Mouse (Mus musculus): Measurements from ENCODE around the gene Pcnt. TPM values are rescaled to one million over a fixed set of nuclear protein-coding genes. Genes with fewer than 3 reads are reported as not detected.

Pcnt gene
- 10.9 and 12.4 TPM in 2 replicates for polyA plus RNA-seq (2015; fragmentation: Nextera tagmentation; extraction: Ambion mirVana)

DNA sequence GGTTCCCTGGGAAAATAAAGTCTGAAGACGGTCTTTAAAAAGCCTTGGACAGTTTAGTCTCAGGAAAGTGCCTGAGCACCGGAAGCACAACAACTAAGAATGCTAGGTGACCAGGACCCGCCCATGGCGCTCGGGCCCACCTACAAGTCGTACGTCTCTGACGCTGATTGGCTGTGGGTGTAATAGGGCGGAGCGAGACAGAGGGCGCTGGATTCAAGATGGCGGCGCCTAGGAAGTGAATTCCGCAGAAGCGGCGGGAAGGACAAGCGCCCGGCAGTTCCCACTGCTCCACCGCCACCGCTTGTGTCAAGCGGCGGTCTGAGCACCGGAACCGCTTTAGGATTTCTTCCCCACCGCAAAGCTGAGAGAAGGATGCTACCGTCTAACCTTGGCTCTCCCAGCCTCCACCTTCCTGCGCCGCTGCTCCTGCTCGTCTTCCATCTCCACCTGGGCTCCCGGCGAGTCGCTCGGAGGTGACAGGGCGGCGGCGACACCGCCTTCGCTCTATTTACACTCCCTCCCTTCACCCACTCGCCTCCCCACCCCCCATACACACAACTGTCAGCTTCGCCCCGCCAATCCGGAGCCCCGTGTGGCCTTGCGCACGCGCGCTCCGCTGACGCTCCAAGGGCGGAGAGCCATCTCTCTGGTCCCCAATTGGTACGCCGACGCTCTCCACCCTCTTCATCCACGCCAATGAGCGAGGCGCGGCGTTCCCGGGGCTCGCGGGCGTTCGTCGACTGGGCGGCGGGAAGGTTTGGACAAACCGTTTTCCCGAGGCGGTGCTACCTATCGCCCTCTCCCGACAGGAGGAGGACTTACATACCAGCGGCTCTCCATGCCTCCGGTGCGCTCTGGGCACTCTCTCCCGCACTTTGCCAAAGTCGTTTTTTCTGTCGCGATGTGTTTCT is at the start of gene Pcnt:
TSS of gene Pcnt (minus strand) at position 609 of the 911 bp plus-strand sequence.
- Histone ChIP-seq H3K36me3 (ENCODE audit: control insufficient read depth, insufficient read depth, low read length) (0 out of 2 replicates have a peak, but pooled peaks cover 3% of the 10 kb centered on the region), H3K27ac (ENCODE audit: low read length) (peak within 1 kb of the TSS; percentile 99), H3K9ac (ENCODE audit: low read length) (peak within 1 kb of the TSS; percentile 93), H3K4me3 (replicated peaks; ENCODE audit: low read length) (peak within 1 kb of the TSS; percentile 99), H3K4me1 (ENCODE audit: control insufficient read depth, insufficient read depth, low read length) (peaks cover 18% of the 10 kb centered on the region), H3K27me3 (ENCODE audit: control insufficient read depth, insufficient read depth, low read length) (no peaks in the 10 kb centered on the region), H3K9me3 (replicated peaks; ENCODE audit: control insufficient read depth, low read length) (no peaks in the 10 kb centered on the region), H3K4me2 (ENCODE audit: low read depth, low read length) (peak within 1 kb of the TSS; percentile 87)
- WGBS = under 1% methylated on average over 78 of the region's 78 CpGs
- peak; percentile 99 for ATAC-seq (ENCODE audit: insufficient read depth, low FRiP score)

- Histone ChIP-seq H3K27ac (ENCODE audit: low read length) (no peak overlapping the region), H3K4me2 (ENCODE audit: low read depth, low read length) (no peak overlapping the region), H3K36me3 (ENCODE audit: control insufficient read depth, insufficient read depth, low read length) (peaks cover 41% of the 10 kb centered on the region), H3K4me3 (replicated peaks; ENCODE audit: low read length) (no peak overlapping the region), H3K27me3 (ENCODE audit: control insufficient read depth, insufficient read depth, low read length) (no peaks in the 10 kb centered on the region), H3K4me1 (ENCODE audit: control insufficient read depth, insufficient read depth, low read length) (no peaks in the 10 kb centered on the region), H3K9ac (ENCODE audit: low read length) (no peak overlapping the region), H3K9me3 (replicated peaks; ENCODE audit: control insufficient read depth, low read length) (no peaks in the 10 kb centered on the region)
- ATAC-seq (ENCODE audit: insufficient read depth, low FRiP score) = no peak
- WGBS = 91% methylated on average over 15 of the region's 15 CpGs
These were observed 46.6 kb upstream of the Pcnt start for GRCm38 (mm10) chr10:76489205-76489604.

DNA sequence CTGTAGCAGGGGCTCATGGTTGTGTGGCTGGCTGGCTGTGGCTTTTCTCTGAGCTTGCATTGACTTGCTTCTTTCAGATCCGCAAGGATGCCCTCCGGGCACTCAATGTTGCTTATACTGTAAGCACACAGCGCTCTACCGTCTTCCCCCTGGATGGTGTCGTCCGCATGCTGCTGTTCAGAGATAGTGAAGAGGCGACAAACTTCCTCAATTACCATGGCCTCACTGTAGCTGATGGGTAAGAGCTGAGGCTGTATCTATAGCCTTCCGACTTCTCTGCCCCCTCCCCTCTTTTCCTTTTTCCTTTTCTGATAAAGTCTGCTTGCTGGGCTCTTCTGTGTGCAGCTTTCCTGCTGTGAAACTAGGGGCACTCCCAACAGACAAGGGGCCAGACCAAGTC is 45.7 kb upstream of the Pcnt start:
- no peak overlapping the region for H3K4me3 ChIP-seq (replicated peaks; ENCODE audit: low read length)
- H3K4me1 ChIP-seq (ENCODE audit: control insufficient read depth, insufficient read depth, low read length) = no peaks in the 10 kb centered on the region
- H3K9ac ChIP-seq (ENCODE audit: low read length) = no peak overlapping the region
- WGBS = 89% methylated on average over 8 of the region's 8 CpGs
- no peak overlapping the region for H3K27ac ChIP-seq (ENCODE audit: low read length)
- no peaks in the 10 kb centered on the region for H3K9me3 ChIP-seq (replicated peaks; ENCODE audit: control insufficient read depth, low read length)
- no peak overlapping the region for H3K4me2 ChIP-seq (ENCODE audit: low read depth, low read length)
- no peak for ATAC-seq (ENCODE audit: insufficient read depth, low FRiP score)
- peaks cover 36% of the 10 kb centered on the region for H3K36me3 ChIP-seq (ENCODE audit: control insufficient read depth, insufficient read depth, low read length)
- no peaks in the 10 kb centered on the region for H3K27me3 ChIP-seq (ENCODE audit: control insufficient read depth, insufficient read depth, low read length)

DNA sequence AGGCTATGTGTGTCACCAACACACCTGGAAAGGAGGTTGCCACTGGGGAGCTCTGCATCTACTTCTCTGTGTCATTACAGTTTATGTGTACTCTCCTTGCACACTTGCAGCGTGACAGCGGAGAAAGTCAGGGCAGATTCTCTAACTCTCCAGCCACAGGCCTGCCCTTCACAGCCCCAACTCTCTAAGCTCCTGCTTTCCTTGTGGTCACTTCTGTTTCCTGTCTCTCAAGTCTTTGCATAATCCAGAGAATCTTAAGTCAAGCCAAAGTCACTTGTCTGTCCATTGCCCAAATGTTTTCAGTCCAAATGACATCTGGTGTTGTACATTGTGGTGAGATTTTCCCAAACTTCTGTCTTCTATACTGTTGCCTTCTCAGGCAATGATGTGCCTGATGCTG is 43.7 kb upstream of the Pcnt start:
- no peak for ATAC-seq (ENCODE audit: insufficient read depth, low FRiP score)
- no peak overlapping the region for H3K9ac ChIP-seq (ENCODE audit: low read length)
- no peaks in the 10 kb centered on the region for H3K27me3 ChIP-seq (ENCODE audit: control insufficient read depth, insufficient read depth, low read length)
- WGBS = 98% methylated on average over 2 of the region's 2 CpGs
- no peak overlapping the region for H3K4me3 ChIP-seq (replicated peaks; ENCODE audit: low read length)
- no peak overlapping the region for H3K4me2 ChIP-seq (ENCODE audit: low read depth, low read length)
- peaks cover 41% of the 10 kb centered on the region for H3K36me3 ChIP-seq (ENCODE audit: control insufficient read depth, insufficient read depth, low read length)
- no peaks in the 10 kb centered on the region for H3K9me3 ChIP-seq (replicated peaks; ENCODE audit: control insufficient read depth, low read length)
- H3K4me1 ChIP-seq (ENCODE audit: control insufficient read depth, insufficient read depth, low read length) = no peaks in the 10 kb centered on the region
- H3K27ac ChIP-seq (ENCODE audit: low read length) = no peak overlapping the region

- ATAC-seq (ENCODE audit: insufficient read depth, low FRiP score) = no peak
- Histone ChIP-seq H3K27me3 (ENCODE audit: control insufficient read depth, insufficient read depth, low read length) (no peaks in the 10 kb centered on the region), H3K9me3 (replicated peaks; ENCODE audit: control insufficient read depth, low read length) (no peaks in the 10 kb centered on the region), H3K4me2 (ENCODE audit: low read depth, low read length) (no peak overlapping the region), H3K36me3 (ENCODE audit: control insufficient read depth, insufficient read depth, low read length) (peaks cover 33% of the 10 kb centered on the region), H3K9ac (ENCODE audit: low read length) (no peak overlapping the region), H3K4me3 (replicated peaks; ENCODE audit: low read length) (no peak overlapping the region), H3K4me1 (ENCODE audit: control insufficient read depth, insufficient read depth, low read length) (no peaks in the 10 kb centered on the region), H3K27ac (ENCODE audit: low read length) (no peak overlapping the region)
- WGBS = 85% methylated on average over 6 of the region's 6 CpGs
These were observed 38.9 kb upstream of the Pcnt start for GRCm38 (mm10) chr10:76481480-76481879.

GRCm38 (mm10) chr10:76480851-76481250 is 38.3 kb upstream of the Pcnt start:
- WGBS = 86% methylated on average over 13 of the region's 13 CpGs
- H3K4me1 ChIP-seq (ENCODE audit: control insufficient read depth, insufficient read depth, low read length) = no peaks in the 10 kb centered on the region
- H3K4me2 ChIP-seq (ENCODE audit: low read depth, low read length) = no peak overlapping the region
- H3K36me3 ChIP-seq (ENCODE audit: control insufficient read depth, insufficient read depth, low read length) = peaks cover 26% of the 10 kb centered on the region
- no peak overlapping the region for H3K9ac ChIP-seq (ENCODE audit: low read length)
- no peaks in the 10 kb centered on the region for H3K27me3 ChIP-seq (ENCODE audit: control insufficient read depth, insufficient read depth, low read length)
- H3K27ac ChIP-seq (ENCODE audit: low read length) = no peak overlapping the region
- ATAC-seq (ENCODE audit: insufficient read depth, low FRiP score) = no peak
- no peak overlapping the region for H3K4me3 ChIP-seq (replicated peaks; ENCODE audit: low read length)
- H3K9me3 ChIP-seq (replicated peaks; ENCODE audit: control insufficient read depth, low read length) = no peaks in the 10 kb centered on the region

GRCm38 (mm10) chr10:76473759-76474158 is 31.2 kb upstream of the Pcnt start:
- H3K4me2 ChIP-seq (ENCODE audit: low read depth, low read length) = no peak overlapping the region
- no peaks in the 10 kb centered on the region for H3K9me3 ChIP-seq (replicated peaks; ENCODE audit: control insufficient read depth, low read length)
- no peaks in the 10 kb centered on the region for H3K27me3 ChIP-seq (ENCODE audit: control insufficient read depth, insufficient read depth, low read length)
- ATAC-seq (ENCODE audit: insufficient read depth, low FRiP score) = no peak
- no peaks in the 10 kb centered on the region for H3K4me1 ChIP-seq (ENCODE audit: control insufficient read depth, insufficient read depth, low read length)
- peaks cover 18% of the 10 kb centered on the region for H3K36me3 ChIP-seq (ENCODE audit: control insufficient read depth, insufficient read depth, low read length)
- H3K9ac ChIP-seq (ENCODE audit: low read length) = no peak overlapping the region
- H3K4me3 ChIP-seq (replicated peaks; ENCODE audit: low read length) = no peak overlapping the region
- H3K27ac ChIP-seq (ENCODE audit: low read length) = no peak overlapping the region
- WGBS = 83% methylated on average over 5 of the region's 5 CpGs

- 1% methylated on average over 55 of the region's 55 CpGs for WGBS
- H3K4me3 ChIP-seq (replicated peaks; ENCODE audit: low read length) = peak within 1 kb of the TSS; percentile 91
- H3K9me3 ChIP-seq (replicated peaks; ENCODE audit: control insufficient read depth, low read length) = no peaks in the 10 kb centered on the region
- H3K9ac ChIP-seq (ENCODE audit: low read length) = peak within 1 kb of the TSS; percentile 95
- peaks cover 5% of the 10 kb centered on the region for H3K36me3 ChIP-seq (ENCODE audit: control insufficient read depth, insufficient read depth, low read length)
- peak within 1 kb of the TSS; percentile 76 for H3K4me2 ChIP-seq (ENCODE audit: low read depth, low read length)
- peak within 1 kb of the TSS; percentile 71 for H3K27ac ChIP-seq (ENCODE audit: low read length)
- H3K27me3 ChIP-seq (ENCODE audit: control insufficient read depth, insufficient read depth, low read length) = no peaks in the 10 kb centered on the region
- peaks cover 2% of the 10 kb centered on the region; the same call in 1 of the 2 replicates for H3K4me1 ChIP-seq (ENCODE audit: control insufficient read depth, insufficient read depth, low read length)
- peak; percentile 93 for ATAC-seq (ENCODE audit: insufficient read depth, low FRiP score)
These were observed 25.9 kb upstream of the Pcnt start, which contains the start of the genes Mcm3ap and Ybey for GRCm38 (mm10) chr10:76468203-76469162. Mcm3ap (plus strand) TSS chr10:76468927. Ybey (minus strand) TSS chr10:76469114.
